ENCODE assay signal across 11 mouse cellular contexts in genomic region chr19:15946663-15947062, GRCm38 (mm10). TPM values are rescaled to one million over a fixed set of nuclear protein-coding genes. Genes with fewer than 3 reads are reported as not detected.
DNase-seq lines count a peak whose midpoint lies in the region; ATAC-seq and TF ChIP-seq lines count a peak whose summit lies in the region.
"Had no signal": no experiment of that assay in that cellular context is flagged by ENCODE, and none has a peak within 500 bp of the region (broad histone marks: within the 10 kb centered on the region; RNA-seq: fewer than 3 reads in every experiment).

No protein-coding gene starts in this region.

- ATAC-seq in kidney, embryonic 16.5 days (ENCODE audit: low FRiP score, low TSS enrichment): peak; percentile 89

- no peaks in the 10 kb centered on the region for H3K4me1 ChIP-seq in kidney, embryonic 16.5 days (ENCODE audit: insufficient read depth, low read length)
- no peaks in the 10 kb centered on the region for H3K4me1 ChIP-seq in heart, adult 2 months (ENCODE audit: control insufficient read depth, insufficient read depth, low read length)

- peak; percentile 72 for DNase-seq in urinary bladder, postnatal 14 days (ENCODE audit: low spot score)
- no peak for DNase-seq in urinary bladder, postnatal 10 days (ENCODE audit: low spot score)
- peak; percentile 50 for DNase-seq in adrenal gland, postnatal 25 days
- DNase-seq in layer of hippocampus, postnatal 14 days (ENCODE audit: low spot score in 2 of 2): no peak
- DNase-seq in heart, adult 8-10 months (ENCODE audit: low spot score): no peak
- DNase-seq in heart, adult 2 months: no peak
- DNase-seq: retina, postnatal 1 day; thymus, postnatal 25 days had no signal

- H3K4me2 ChIP-seq in kidney, embryonic 16.5 days (replicated peaks; ENCODE audit: low read depth, low read length): no peak overlapping the region
- H3K4me2 ChIP-seq: embryonic facial prominence, embryonic 13.5 days had no signal

- no peaks in the 10 kb centered on the region for H3K27me3 ChIP-seq in kidney, embryonic 16.5 days (ENCODE audit: insufficient read depth, low read length)
- H3K27me3 ChIP-seq in heart, adult 2 months (ENCODE audit: control insufficient read depth, insufficient read depth, low read length): no peaks in the 10 kb centered on the region
- H3K27me3 ChIP-seq: embryonic facial prominence, embryonic 13.5 days had no signal

- no peak overlapping the region for H3K9ac ChIP-seq in kidney, embryonic 16.5 days (replicated peaks; ENCODE audit: low read length)
- no peak overlapping the region for H3K9ac ChIP-seq in heart, adult 2 months (ENCODE audit: low read depth, low read length)
- H3K9ac ChIP-seq: embryonic facial prominence, embryonic 13.5 days had no signal

- no peak for TF ChIP-seq EP300 in heart, adult 2 months (IDR thresholded peaks at IDR 0.05; ENCODE audit: insufficient read depth, low read depth, low read length)

- no peak for TF ChIP-seq POLR2A in heart, adult 2 months (IDR thresholded peaks at IDR 0.05; ENCODE audit: insufficient read depth, low read depth, low read length)

- no peaks in the 10 kb centered on the region for H3K79me2 ChIP-seq in heart, adult 2 months (replicated peaks; ENCODE audit: control insufficient read depth, insufficient read depth, low read length)

- H3K36me3 ChIP-seq in kidney, embryonic 16.5 days (ENCODE audit: insufficient read depth, low read length): no peaks in the 10 kb centered on the region
- no peaks in the 10 kb centered on the region for H3K36me3 ChIP-seq in heart, adult 2 months (ENCODE audit: control insufficient read depth, insufficient read depth, low read length)
- H3K36me3 ChIP-seq: embryonic facial prominence, embryonic 13.5 days; hindbrain, embryonic 10.5 days had no signal

- TF ChIP-seq CTCF in heart, adult 2 months (IDR thresholded peaks at IDR 0.05): no peak

- peak overlapping the region; percentile 64; the same call in 1 of the 2 replicates for H3K27ac ChIP-seq in kidney, embryonic 16.5 days (ENCODE audit: low read length)
- H3K27ac ChIP-seq in heart, adult 2 months: no peak overlapping the region
- H3K27ac ChIP-seq: embryonic facial prominence, embryonic 13.5 days; hindbrain, embryonic 10.5 days had no signal

- intact Hi-C loops in heart, adult 2 months (cut with DNase I): no loop called here

- 65% methylated on average over 10 of the region's 10 CpGs for WGBS in kidney, embryonic 16.5 days
- 71% methylated on average over 10 of the region's 10 CpGs for WGBS in heart, adult 2 months

- H3K4me3 ChIP-seq in kidney, embryonic 16.5 days (ENCODE audit: low read length): no peak overlapping the region
- no peak overlapping the region for H3K4me3 ChIP-seq in heart, adult 2 months
- H3K4me3 ChIP-seq: embryonic facial prominence, embryonic 13.5 days; hindbrain, embryonic 10.5 days had no signal

- peaks cover 3% of the 10 kb centered on the region; the same call in 1 of the 2 replicates for H3K9me3 ChIP-seq in kidney, embryonic 16.5 days (ENCODE audit: low read length)
- H3K9me3 ChIP-seq: embryonic facial prominence, embryonic 13.5 days; hindbrain, embryonic 10.5 days had no signal

RNA-seq across cellular contexts. Expression of gene Psat1, which starts 0.5 kb away (rescaled TPM):
- total RNA-seq in adrenal gland, postnatal 25 days (2021): 64.9 and 81.4 TPM in 2 replicates
- 86.9 and 88.6 TPM in 2 replicates for polyA plus RNA-seq in kidney, embryonic 16.5 days (2015; fragmentation: Nextera tagmentation; extraction: Ambion mirVana)
- total RNA-seq in layer of hippocampus, postnatal 14 days (2021): 100 to 1,000 TPM; 117 to 123 TPM
- total RNA-seq in heart, adult 8-10 months (2022): 1 to 10 TPM; 3.1 to 4.8 (median 4.0) TPM
- total RNA-seq in heart, adult 2 months (2021): 1 to 10 TPM; 2.3 to 3.5 TPM
- polyA plus RNA-seq in heart, adult 2 months (2012; rRNA removed): 2.4 and 2.8 TPM in 2 replicates

RNA-seq across cellular contexts. Expression of gene Cep78, which starts 38.1 kb away (rescaled TPM):
- 9.9 and 11.3 TPM in 2 replicates for total RNA-seq in adrenal gland, postnatal 25 days (2021)
- 25.4 and 27.4 TPM in 2 replicates for polyA plus RNA-seq in kidney, embryonic 16.5 days (2015; fragmentation: Nextera tagmentation; extraction: Ambion mirVana)
- total RNA-seq in layer of hippocampus, postnatal 14 days (2021): 10 to 100 TPM; 11.7 to 12.6 TPM
- 1 to 10 TPM; 3.5 to 3.7 (median 3.6) TPM for total RNA-seq in heart, adult 8-10 months (2022)
- 1 to 10 TPM; 3.6 to 3.8 TPM for total RNA-seq in heart, adult 2 months (2021)
- polyA plus RNA-seq in heart, adult 2 months (2012; rRNA removed): 1.6 and 2.4 TPM in 2 replicates

Comparison
In these comparisons a context has a peak if more than half of its experiments do, and no peak if none do; other contexts are left out.
1. DNase-seq: peak in urinary bladder, postnatal 14 days (single experiment) and adrenal gland, postnatal 25 days (single experiment); none in urinary bladder, postnatal 10 days (single experiment), layer of hippocampus, postnatal 14 days (0 of 2), heart, adult 8-10 months (single experiment) and heart, adult 2 months (0 of 2).
2. RNA of gene Psat1, which starts 0.5 kb away (total RNA-seq): 117 to 123 TPM in layer of hippocampus, postnatal 14 days and 64.9 to 81.4 TPM in adrenal gland, postnatal 25 days; 3.1 to 4.8 TPM in heart, adult 8-10 months and 2.3 to 3.5 TPM in heart, adult 2 months; every median in the first group is over 10 times any median in the second.